Mouse (Mus musculus): Measurements from ENCODE around the gene Map3k12. TPM values are rescaled to one million over a fixed set of nuclear protein-coding genes. Genes with fewer than 3 reads are reported as not detected.

Gene Map3k12
- polyA plus RNA-seq, 1 experiment from 2014 or later, result 17.2 TPM

DNA sequence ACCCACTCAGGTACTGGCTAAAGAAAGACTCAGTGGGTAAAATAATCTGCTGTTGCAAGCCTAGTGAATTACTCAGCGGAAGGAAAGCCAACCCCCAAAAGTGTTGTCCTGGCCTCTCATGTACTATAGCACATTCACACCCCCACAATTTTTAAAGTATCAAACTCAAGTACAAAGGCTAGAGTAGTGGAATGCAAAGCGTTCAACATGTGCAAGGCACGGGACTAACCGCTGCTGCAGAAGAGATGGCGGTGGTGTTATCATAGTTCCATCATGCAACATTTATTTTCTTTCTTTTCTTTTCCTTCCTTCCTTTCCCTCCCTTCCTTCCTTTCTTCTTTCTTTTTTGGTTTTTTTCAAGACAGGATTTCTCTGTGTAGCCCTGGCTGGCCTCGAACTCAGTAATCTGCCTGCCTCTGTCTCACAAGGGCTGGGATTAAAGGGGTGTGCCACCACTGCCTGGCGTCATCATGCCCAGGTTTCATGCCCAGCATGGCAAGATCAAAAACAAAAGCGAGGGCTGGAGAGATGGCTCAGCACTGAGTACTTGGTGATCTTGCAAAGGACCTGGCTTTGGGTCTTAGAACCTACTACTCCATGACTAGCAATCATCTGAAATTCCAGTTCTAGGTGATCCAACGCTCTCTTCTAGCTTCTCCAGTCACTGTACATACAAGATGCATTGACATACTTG lies 10.9 kb downstream of the Map3k12 start:
- WGBS, result 75% methylated on average over 9 of the region's 9 CpGs
- H3K4me1 ChIP-seq (ENCODE audit: insufficient read depth, low read length), result peaks cover 41% of the 10 kb centered on the region
- 0 out of 2 replicates have a peak overlapping the region, but pooled peaks have one; percentile 10 for H3K27ac ChIP-seq (ENCODE audit: low read length)
- no peak overlapping the region for H3K4me3 ChIP-seq (ENCODE audit: low read length)
- no peak for ATAC-seq (ENCODE audit: low FRiP score, low TSS enrichment)
- H3K9me3 ChIP-seq (ENCODE audit: low read length), result no peaks in the 10 kb centered on the region
- H3K27me3 ChIP-seq (ENCODE audit: insufficient read depth, low read length), result no peaks in the 10 kb centered on the region
- H3K9ac ChIP-seq (replicated peaks; ENCODE audit: low read length), result no peak overlapping the region
- no peak overlapping the region for H3K4me2 ChIP-seq (replicated peaks; ENCODE audit: low read depth, low read length)
- H3K36me3 ChIP-seq (ENCODE audit: insufficient read depth, low read length), result peaks cover 42% of the 10 kb centered on the region

DNA sequence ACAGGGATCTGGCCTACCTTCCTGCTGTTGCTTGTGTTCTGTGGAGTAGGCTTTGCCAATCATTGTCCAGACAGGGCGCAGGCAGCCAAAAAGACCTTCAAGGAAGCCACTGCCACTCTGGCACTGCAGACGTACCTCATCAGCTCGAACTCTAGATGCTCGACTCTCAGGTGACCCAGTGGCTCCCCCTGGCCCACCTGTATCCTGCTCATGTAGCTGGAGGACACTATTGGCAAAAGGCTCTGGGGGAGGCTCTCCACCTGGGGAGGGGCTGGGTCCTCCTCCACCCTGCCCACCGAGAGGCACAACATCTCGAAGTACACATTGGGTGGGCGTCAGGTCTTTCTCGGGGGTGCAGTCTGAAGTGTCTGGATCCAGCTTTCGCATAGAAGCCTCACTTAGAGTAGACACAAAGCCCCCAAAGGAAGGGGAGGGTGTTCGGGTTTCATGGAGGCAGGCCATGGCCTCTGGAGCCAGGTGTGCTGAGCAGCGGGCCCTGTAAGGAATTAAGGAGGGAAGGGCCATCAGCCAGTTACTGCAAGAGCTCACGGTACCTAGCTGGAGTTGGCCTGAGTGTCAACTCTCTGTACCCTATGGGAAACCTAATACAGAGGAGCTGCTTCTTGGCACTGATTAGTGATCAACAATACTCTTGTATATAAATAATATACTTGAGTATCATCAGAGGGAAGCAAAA lies 11.6 kb downstream of the Map3k12 start:
- no peaks in the 10 kb centered on the region for H3K9me3 ChIP-seq (ENCODE audit: low read length)
- ATAC-seq (ENCODE audit: low FRiP score, low TSS enrichment), result no peak
- no peak overlapping the region for H3K4me2 ChIP-seq (replicated peaks; ENCODE audit: low read depth, low read length)
- peaks cover 37% of the 10 kb centered on the region for H3K4me1 ChIP-seq (ENCODE audit: insufficient read depth, low read length)
- H3K36me3 ChIP-seq (ENCODE audit: insufficient read depth, low read length), result peaks cover 49% of the 10 kb centered on the region
- WGBS, result 72% methylated on average over 12 of the region's 12 CpGs
- no peaks in the 10 kb centered on the region for H3K27me3 ChIP-seq (ENCODE audit: insufficient read depth, low read length)
- H3K27ac ChIP-seq (ENCODE audit: low read length), result no peak overlapping the region
- no peak overlapping the region for H3K9ac ChIP-seq (replicated peaks; ENCODE audit: low read length)
- no peak overlapping the region for H3K4me3 ChIP-seq (ENCODE audit: low read length)

GRCm38 (mm10) chr15:102503924-102504782 lies 12.7 kb downstream of the Map3k12 start:
- H3K4me1 ChIP-seq (ENCODE audit: insufficient read depth, low read length), result peaks cover 28% of the 10 kb centered on the region
- H3K9ac ChIP-seq (replicated peaks; ENCODE audit: low read length), result no peak overlapping the region
- H3K27me3 ChIP-seq (ENCODE audit: insufficient read depth, low read length), result no peaks in the 10 kb centered on the region
- no peak for ATAC-seq (ENCODE audit: low FRiP score, low TSS enrichment)
- peaks cover 58% of the 10 kb centered on the region for H3K36me3 ChIP-seq (ENCODE audit: insufficient read depth, low read length)
- WGBS, result 91% methylated on average over 9 of the region's 9 CpGs
- no peaks in the 10 kb centered on the region for H3K9me3 ChIP-seq (ENCODE audit: low read length)
- H3K4me3 ChIP-seq (ENCODE audit: low read length), result no peak overlapping the region
- no peak overlapping the region for H3K4me2 ChIP-seq (replicated peaks; ENCODE audit: low read depth, low read length)
- no peak overlapping the region for H3K27ac ChIP-seq (ENCODE audit: low read length)

DNA sequence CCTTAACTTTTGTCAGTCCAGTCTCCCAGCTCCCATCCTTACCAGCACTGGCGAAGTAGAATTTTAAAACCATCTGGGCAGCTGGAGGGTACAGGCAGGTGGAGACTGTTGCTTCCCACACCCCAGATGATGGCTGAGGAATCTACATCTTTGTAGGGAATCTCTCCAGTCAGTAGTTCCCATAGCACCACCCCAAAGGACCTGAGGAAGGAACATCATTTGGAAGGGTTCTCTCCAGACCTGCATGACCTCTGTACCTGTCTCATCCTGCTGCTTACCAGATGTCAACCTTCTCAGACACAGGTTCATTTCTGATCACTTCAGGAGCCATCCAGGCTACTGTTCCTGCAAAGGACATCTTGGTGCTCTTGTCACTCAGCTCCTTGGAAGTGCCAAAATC lies 13.4 kb downstream of the Map3k12 start, which contains the start of gene Gm10337:
TSS of gene Gm10337 (plus strand) at position 276 of the 400 bp plus-strand sequence.
- Histone ChIP-seq H3K4me3 (ENCODE audit: low read length) (no peak within 1 kb of the TSS), H3K9me3 (ENCODE audit: low read length) (no peaks in the 10 kb centered on the region), H3K9ac (replicated peaks; ENCODE audit: low read length) (no peak within 1 kb of the TSS), H3K27me3 (ENCODE audit: insufficient read depth, low read length) (no peaks in the 10 kb centered on the region), H3K4me2 (replicated peaks; ENCODE audit: low read depth, low read length) (no peak within 1 kb of the TSS), H3K4me1 (ENCODE audit: insufficient read depth, low read length) (peaks cover 28% of the 10 kb centered on the region), H3K36me3 (ENCODE audit: insufficient read depth, low read length) (peaks cover 62% of the 10 kb centered on the region), H3K27ac (ENCODE audit: low read length) (no peak within 1 kb of the TSS)
- ATAC-seq (ENCODE audit: low FRiP score, low TSS enrichment), result no peak
- WGBS, result 90% methylated on average over 1 of the region's 1 CpGs

DNA sequence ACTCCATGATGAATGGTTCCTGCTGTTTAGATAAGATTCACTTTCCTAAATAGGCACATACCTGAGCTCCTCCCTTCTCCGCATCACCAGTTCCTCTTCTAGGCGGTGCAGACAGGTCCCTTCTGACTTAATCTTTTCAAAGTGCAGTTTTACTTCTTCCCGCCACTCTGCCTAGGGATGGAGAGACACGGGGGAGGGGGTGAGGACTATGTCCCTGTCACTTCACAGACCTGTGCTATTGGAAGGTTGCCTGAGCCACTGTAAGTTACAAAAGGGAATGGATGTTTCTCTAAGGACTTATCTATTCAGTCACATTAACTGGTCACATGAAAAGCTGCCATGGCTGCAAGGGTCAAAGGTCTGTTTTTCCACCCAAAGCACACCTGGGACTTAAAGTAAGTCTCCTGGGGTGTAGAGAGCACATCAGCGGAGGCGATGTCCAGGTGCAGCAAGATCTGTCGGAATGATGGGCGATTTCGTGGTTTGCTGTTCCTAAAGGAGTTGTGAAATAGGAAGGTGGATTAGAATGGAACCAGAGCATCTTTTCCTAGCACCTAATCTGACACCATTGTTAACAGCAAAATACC lies 14.5 kb downstream of the Map3k12 start:
- Histone ChIP-seq H3K27ac (ENCODE audit: low read length) (no peak overlapping the region), H3K9me3 (ENCODE audit: low read length) (no peaks in the 10 kb centered on the region), H3K4me2 (replicated peaks; ENCODE audit: low read depth, low read length) (no peak overlapping the region), H3K27me3 (ENCODE audit: insufficient read depth, low read length) (no peaks in the 10 kb centered on the region), H3K4me3 (ENCODE audit: low read length) (no peak overlapping the region), H3K9ac (replicated peaks; ENCODE audit: low read length) (no peak overlapping the region), H3K36me3 (ENCODE audit: insufficient read depth, low read length) (peaks cover 71% of the 10 kb centered on the region), H3K4me1 (ENCODE audit: insufficient read depth, low read length) (peaks cover 28% of the 10 kb centered on the region)
- ATAC-seq (ENCODE audit: low FRiP score, low TSS enrichment), result no peak; the same call in 1 of the 2 replicates
- WGBS, result 63% methylated on average over 9 of the region's 9 CpGs

DNA sequence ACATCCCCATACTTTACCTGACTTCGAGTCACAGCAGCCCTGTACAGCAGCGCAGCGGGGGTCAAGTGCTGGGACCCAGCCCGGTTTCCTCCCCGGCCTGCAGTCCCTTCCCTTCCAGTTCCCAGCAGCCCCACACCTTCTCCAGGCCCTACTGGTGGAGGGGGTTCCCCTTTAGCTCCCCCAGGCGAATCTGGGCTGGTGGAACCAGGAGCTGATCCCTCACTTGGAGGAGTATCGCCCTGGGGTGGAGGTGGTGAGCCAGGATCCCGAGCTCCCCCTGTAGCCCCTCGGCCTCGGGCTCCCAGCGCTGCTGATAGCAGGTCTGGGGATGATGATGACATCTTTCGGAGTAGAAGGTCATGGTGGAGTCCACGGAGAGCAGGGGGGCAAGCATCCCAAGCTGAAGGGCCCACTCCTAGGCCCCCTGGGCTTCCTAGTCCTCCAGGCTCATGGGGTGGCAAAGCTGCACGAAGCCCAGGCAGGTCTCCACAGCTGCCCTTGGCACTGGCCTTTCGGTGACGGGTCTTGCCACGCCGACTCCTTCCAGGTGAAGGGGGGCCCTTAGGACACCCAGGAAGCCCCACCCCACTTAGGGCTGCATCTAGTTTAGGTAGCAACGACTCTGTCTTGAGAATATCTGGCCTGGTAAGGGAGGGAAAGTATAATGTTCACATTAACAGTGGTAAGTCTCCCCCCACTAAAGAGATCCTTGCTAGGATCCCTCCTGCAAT lies 15.6 kb downstream of the Map3k12 start:
- Histone ChIP-seq H3K4me1 (ENCODE audit: insufficient read depth, low read length) (peaks cover 21% of the 10 kb centered on the region), H3K4me3 (ENCODE audit: low read length) (no peak overlapping the region), H3K9ac (replicated peaks; ENCODE audit: low read length) (no peak overlapping the region), H3K4me2 (replicated peaks; ENCODE audit: low read depth, low read length) (no peak overlapping the region), H3K36me3 (ENCODE audit: insufficient read depth, low read length) (peaks cover 80% of the 10 kb centered on the region), H3K9me3 (ENCODE audit: low read length) (no peaks in the 10 kb centered on the region), H3K27ac (ENCODE audit: low read length) (no peak overlapping the region), H3K27me3 (ENCODE audit: insufficient read depth, low read length) (no peaks in the 10 kb centered on the region)
- no peak for ATAC-seq (ENCODE audit: low FRiP score, low TSS enrichment)
- 84% methylated on average over 19 of the region's 19 CpGs for WGBS

- 84% methylated on average over 5 of the region's 5 CpGs for WGBS
Observed at GRCm38 (mm10) chr15:102500479-102500878, 16.4 kb downstream of the Map3k12 start.

DNA sequence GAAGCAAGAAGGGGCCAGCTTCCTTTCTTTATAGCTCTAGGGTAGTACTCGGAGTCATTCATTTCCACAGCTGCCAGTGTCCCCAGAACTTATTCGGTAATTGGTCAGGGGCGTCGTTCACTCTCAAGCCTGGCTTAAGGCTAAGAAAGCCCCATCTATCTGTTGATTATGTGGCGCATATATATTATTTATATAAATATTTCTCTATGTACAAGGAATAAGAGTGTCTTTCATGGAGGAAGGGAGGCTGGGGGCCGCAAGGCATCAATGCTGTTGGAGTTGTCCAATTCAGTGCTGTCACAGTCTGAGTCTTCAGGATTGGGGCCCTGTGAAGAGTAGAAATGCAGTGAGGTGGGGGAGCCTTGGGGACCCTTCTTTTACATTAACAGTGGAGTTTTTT lies 17.0 kb downstream of the Map3k12 start:
- Histone ChIP-seq H3K9ac (replicated peaks; ENCODE audit: low read length) (no peak overlapping the region), H3K27ac (ENCODE audit: low read length) (no peak overlapping the region), H3K27me3 (ENCODE audit: insufficient read depth, low read length) (no peaks in the 10 kb centered on the region), H3K4me3 (ENCODE audit: low read length) (no peak overlapping the region), H3K4me2 (replicated peaks; ENCODE audit: low read depth, low read length) (no peak overlapping the region), H3K9me3 (ENCODE audit: low read length) (no peaks in the 10 kb centered on the region), H3K36me3 (ENCODE audit: insufficient read depth, low read length) (peaks cover 80% of the 10 kb centered on the region), H3K4me1 (ENCODE audit: insufficient read depth, low read length) (peaks cover 7% of the 10 kb centered on the region)
- no peak for ATAC-seq (ENCODE audit: low FRiP score, low TSS enrichment)
- WGBS, result 91% methylated on average over 6 of the region's 6 CpGs

More at GRCm38 (mm10) chr15:102500479-102500878, 16.4 kb downstream of the Map3k12 start:
- Histone ChIP-seq H3K4me1 (ENCODE audit: insufficient read depth, low read length) (peaks cover 14% of the 10 kb centered on the region), H3K9ac (replicated peaks; ENCODE audit: low read length) (no peak overlapping the region), H3K36me3 (ENCODE audit: insufficient read depth, low read length) (peaks cover 80% of the 10 kb centered on the region), H3K4me2 (replicated peaks; ENCODE audit: low read depth, low read length) (no peak overlapping the region), H3K27ac (ENCODE audit: low read length) (no peak overlapping the region), H3K9me3 (ENCODE audit: low read length) (no peaks in the 10 kb centered on the region), H3K27me3 (ENCODE audit: insufficient read depth, low read length) (no peaks in the 10 kb centered on the region), H3K4me3 (ENCODE audit: low read length) (no peak overlapping the region)
- no peak for ATAC-seq (ENCODE audit: low FRiP score, low TSS enrichment)

- Histone ChIP-seq H3K27ac (ENCODE audit: low read length) (no peak overlapping the region), H3K9me3 (ENCODE audit: low read length) (no peaks in the 10 kb centered on the region), H3K9ac (replicated peaks; ENCODE audit: low read length) (no peak overlapping the region), H3K27me3 (ENCODE audit: insufficient read depth, low read length) (no peaks in the 10 kb centered on the region), H3K4me3 (ENCODE audit: low read length) (no peak overlapping the region), H3K4me1 (ENCODE audit: insufficient read depth, low read length) (peaks cover 7% of the 10 kb centered on the region), H3K36me3 (ENCODE audit: insufficient read depth, low read length) (peaks cover 81% of the 10 kb centered on the region), H3K4me2 (replicated peaks; ENCODE audit: low read depth, low read length) (no peak overlapping the region)
- ATAC-seq (ENCODE audit: low FRiP score, low TSS enrichment), result no peak
- WGBS, result 69% methylated on average over 3 of the region's 3 CpGs
Observed at GRCm38 (mm10) chr15:102499370-102499769, 17.5 kb downstream of the Map3k12 start.

All from kidney, embryonic 16.5 days (tissue).